Comparison of ENCODE assay signal across 30 mouse cellular contexts in genomic region chr4:53231046-53231445, GRCm38 (mm10).
"Had no signal": no experiment of that assay in that cellular context is flagged by ENCODE, and none has a peak within 500 bp of the region (broad histone marks: within the 10 kb centered on the region; RNA-seq: fewer than 3 reads in every experiment).

No protein-coding gene starts in this region.

- H3K27ac ChIP-seq: limb, embryonic 10.5 days; limb, embryonic 12.5 days; limb, embryonic 13.5 days; limb, embryonic 15.5 days; liver, embryonic 12.5 days; liver, embryonic 13.5 days; liver, embryonic 14.5 days; liver, embryonic 15.5 days; lung, embryonic 15.5 days; midbrain, embryonic 10.5 days; midbrain, embryonic 12.5 days; midbrain, embryonic 13.5 days; midbrain, embryonic 15.5 days had no signal

- H3K4me2 ChIP-seq: limb, embryonic 12.5 days; limb, embryonic 13.5 days; limb, embryonic 15.5 days; liver, embryonic 11.5 days; liver, embryonic 12.5 days; liver, embryonic 13.5 days; liver, embryonic 15.5 days; lung, embryonic 14.5 days; lung, embryonic 15.5 days; midbrain, embryonic 11.5 days; midbrain, embryonic 12.5 days; midbrain, embryonic 13.5 days; midbrain, embryonic 15.5 days had no signal

- H3K27me3 ChIP-seq: limb, embryonic 12.5 days; limb, embryonic 13.5 days; limb, embryonic 15.5 days; liver, embryonic 12.5 days; liver, embryonic 13.5 days; liver, embryonic 15.5 days; lung, embryonic 15.5 days; megakaryocyte, embryonic 14.5 days; midbrain, embryonic 12.5 days; midbrain, embryonic 13.5 days; midbrain, embryonic 15.5 days had no signal

- H3K4me1 ChIP-seq: liver, embryonic 12.5 days; liver, embryonic 13.5 days; liver, embryonic 15.5 days; lung, embryonic 15.5 days; megakaryocyte, embryonic 14.5 days; midbrain, embryonic 15.5 days had no signal

- DNase-seq: left cerebral cortex, postnatal 4 days; liver; liver, embryonic 13.5 days; liver, postnatal 0 days; lung, adult 18-20 months; lung, adult 2 months; lung, embryonic 14.5 days; lung, postnatal 10 days; lung, postnatal 14 days; lung, postnatal 36 days; lung, postnatal 4 days; midbrain, embryonic 14.5 days had no signal

- ATAC-seq: liver, embryonic 12.5 days; liver, postnatal 0 days; lung, postnatal 0 days; midbrain, embryonic 13.5 days; midbrain, embryonic 15.5 days; midbrain, embryonic 16.5 days had no signal

- H3K9ac ChIP-seq: limb, embryonic 12.5 days; limb, embryonic 13.5 days; limb, embryonic 15.5 days; liver, embryonic 12.5 days; liver, embryonic 13.5 days; liver, embryonic 14.5 days; liver, embryonic 15.5 days; liver, postnatal 0 days; lung, embryonic 14.5 days; lung, embryonic 15.5 days; midbrain, embryonic 12.5 days; midbrain, embryonic 13.5 days; midbrain, embryonic 15.5 days had no signal

- H3K4me3 ChIP-seq: limb, embryonic 10.5 days; limb, embryonic 12.5 days; limb, embryonic 13.5 days; limb, embryonic 15.5 days; liver, embryonic 12.5 days; liver, embryonic 13.5 days; liver, embryonic 15.5 days; lung, embryonic 15.5 days; megakaryocyte, embryonic 14.5 days; midbrain, embryonic 10.5 days; midbrain, embryonic 12.5 days; midbrain, embryonic 13.5 days; midbrain, embryonic 15.5 days; myocyte had no signal

- H3K9me3 ChIP-seq: limb, embryonic 10.5 days; limb, embryonic 12.5 days; limb, embryonic 13.5 days; limb, embryonic 15.5 days; liver, embryonic 12.5 days; liver, embryonic 13.5 days; liver, embryonic 15.5 days; lung, embryonic 15.5 days; megakaryocyte, embryonic 14.5 days; midbrain, embryonic 10.5 days; midbrain, embryonic 12.5 days; midbrain, embryonic 13.5 days; midbrain, embryonic 15.5 days had no signal

- H3K36me3 ChIP-seq: limb, embryonic 10.5 days; limb, embryonic 12.5 days; limb, embryonic 13.5 days; limb, embryonic 15.5 days; liver, embryonic 12.5 days; liver, embryonic 13.5 days; liver, embryonic 15.5 days; lung, embryonic 15.5 days; midbrain, embryonic 10.5 days; midbrain, embryonic 12.5 days; midbrain, embryonic 13.5 days; midbrain, embryonic 15.5 days had no signal
